Mouse (Mus musculus): ENCODE measurements around the gene Rab17. TPM values are rescaled to one million over a fixed set of nuclear protein-coding genes. Genes with fewer than 3 reads are reported as not detected.

Gene Rab17
- total RNA-seq, 2 experiments from 2014 or later = not detected

DNA sequence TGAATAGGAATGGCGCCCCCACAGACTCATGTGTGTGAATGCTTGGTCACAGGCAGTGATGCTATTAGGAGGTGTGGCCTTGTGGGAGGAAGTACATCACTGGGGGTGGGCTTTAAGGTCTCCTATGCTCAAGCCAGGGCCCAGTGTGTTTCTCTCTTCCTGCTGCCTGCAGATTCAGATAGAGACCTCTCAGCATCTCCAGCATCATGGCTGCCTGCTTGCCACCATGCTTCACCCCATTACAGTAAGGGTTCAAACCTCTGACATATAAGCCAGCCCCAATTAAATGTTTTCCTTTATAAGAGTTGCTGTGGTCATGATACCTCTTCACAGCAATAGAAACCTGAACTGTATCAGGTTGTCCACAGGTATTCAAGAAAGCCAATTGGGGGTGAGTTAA lies 26.5 kb upstream of the Rab17 start:
- no peak for DNase-seq

DNA sequence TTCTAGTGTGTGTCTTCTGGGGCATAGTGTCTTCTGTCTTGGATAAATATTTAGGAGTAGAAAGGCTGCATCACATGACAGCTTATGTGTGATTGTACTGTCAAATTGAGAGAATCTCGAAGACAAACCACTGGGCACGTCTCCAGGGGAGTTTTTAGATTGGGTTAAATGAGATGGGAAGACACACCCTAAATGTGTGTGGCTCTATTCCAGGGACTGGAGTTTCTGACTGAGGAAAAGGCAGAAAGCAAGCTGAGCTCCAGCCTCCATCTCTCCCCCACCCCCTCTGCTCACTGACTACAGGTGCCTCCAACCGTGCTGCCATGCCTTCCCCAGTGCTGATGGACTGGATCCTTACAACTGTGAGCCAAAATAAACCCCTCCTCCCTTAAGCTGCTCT lies 11.9 kb upstream of the Rab17 start:
- DNase-seq = peak; percentile 6

DNA sequence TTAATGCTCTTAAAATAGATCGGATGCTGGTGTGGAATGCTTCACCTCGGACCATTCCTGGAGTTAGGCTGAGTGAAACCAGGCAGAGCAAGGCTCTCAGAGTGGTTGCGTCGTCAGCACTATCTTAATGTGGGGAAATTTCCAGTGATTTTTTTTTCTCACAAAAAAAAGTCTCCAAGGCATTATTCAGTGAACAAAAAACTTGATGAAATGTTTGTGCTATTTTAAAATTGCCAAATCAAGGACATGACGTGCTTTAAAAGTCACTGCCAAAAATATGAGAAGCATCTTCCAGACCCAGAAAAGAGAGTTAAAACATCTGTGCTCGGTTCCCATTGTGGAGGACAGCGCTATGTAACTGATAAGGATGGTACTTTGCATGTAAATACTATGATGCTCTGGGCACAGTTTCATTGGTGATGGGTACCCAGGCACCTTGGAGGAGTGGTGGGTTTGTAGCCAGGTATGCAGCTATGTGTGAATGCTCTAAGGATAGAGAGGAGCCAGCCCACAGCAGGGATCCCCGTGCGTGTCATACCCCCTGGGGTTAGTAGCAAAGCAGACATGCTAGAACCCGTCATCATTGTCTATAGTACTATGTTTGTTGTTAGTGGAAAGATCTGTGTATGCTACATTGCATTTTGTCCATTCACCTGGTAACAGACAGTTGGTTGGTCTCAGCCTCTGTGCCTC lies 11.3 kb upstream of the Rab17 start:
- DNase-seq = peak; percentile 30

DNA sequence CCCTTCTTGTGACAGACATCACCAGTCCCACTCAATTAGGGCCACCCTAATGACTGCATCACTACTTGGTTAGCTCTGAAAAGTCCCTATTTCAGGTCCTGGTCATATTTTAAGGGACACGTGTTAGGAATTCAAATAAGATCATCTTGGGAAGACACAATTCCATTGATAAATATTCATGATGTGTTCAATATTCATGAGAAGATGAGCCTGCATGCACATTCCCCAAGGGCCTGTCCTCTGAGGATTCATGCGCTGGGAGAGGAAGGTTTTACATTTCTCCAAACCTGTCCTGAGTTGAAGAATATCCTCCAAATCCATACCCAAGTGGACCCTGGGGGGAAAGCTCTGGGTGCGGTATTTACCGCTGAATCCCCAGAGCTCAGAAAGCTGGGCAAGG lies 6.5 kb upstream of the Rab17 start:
- peak; percentile 1 for DNase-seq

DNA sequence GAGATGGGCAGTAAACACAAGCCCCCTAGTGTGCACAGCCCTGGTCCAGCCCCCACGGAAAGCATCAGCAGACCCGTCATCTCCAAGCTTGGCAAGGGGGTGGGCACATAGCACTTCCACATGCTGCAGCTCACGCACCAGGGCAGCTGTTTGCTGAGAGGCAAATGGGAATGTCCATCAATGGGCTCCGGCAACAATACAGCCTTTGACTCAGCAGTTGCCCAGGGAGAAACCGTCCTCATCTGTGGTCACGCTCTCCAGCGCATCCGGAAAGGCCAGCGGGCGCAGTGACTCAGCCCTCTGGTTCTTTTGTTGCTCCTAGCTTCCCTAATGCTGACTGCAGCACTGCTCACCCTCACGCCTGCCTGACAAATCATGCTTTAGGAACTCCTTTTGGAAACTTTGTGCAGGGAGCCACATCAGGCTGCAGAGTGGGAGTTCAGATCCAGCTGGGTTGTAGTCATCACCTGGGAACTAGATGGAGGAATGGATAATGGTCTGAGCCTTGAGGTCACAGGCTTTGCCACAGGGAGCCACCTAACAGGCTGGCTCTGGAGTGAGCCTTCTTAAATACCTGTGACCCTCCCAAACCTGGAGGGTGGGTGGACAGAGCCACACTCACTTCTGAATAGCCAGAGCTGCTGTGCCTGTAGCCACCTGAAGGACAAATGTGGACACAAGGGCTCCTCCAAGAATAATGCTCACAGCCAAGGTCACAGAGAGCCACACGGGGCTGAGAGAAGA lies 5.6 kb upstream of the Rab17 start:
- DNase-seq = peak; percentile 51

DNA sequence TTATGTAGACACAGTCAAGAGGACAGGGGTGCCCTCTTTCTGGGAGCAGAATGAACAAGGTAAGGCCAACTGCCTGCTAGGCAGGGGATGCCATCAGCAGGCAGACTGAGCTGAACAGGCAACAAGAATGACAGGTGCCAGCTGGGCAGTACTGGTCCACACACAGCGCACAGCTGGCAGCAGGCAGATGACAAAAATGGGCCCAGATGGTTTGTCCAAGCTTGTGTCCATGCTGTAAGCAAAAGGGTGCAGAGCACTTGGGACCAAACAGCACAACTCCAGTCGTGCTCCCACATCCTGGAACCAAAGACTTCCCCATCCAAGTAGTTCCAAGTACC lies 4.1 kb upstream of the Rab17 start:
- no peak for DNase-seq

DNA sequence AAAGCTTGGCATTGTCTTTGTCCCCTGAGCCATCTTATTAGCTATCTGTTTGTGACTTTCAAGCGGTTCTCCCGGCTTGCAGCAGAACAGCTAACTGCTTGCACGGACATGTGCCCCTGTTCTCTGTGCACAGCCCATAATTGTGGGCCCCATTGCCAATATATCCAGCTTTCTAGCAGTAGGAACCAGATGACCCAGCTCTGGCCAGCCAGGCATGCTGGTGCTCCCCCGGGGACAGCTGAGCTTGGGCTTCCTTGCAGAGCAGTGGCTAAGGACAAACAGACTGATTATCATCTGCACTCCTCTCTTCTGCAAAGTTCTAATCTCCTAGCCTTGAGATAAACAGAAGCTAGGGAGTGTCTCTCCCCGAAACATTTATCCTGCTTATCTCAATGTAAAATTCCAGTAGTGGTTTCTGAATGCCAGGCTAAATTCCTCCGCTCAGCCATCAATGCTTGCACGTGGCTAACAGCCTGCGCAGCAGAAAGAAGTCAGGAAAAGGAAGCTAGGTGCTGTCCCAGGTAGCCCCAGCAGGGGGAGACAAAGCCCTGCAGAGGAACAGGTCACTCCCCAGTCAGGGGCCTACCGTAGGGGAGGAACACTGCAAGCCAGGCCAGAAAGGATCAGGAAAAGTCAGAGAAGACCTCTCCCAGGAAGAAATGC lies 3.6 kb upstream of the Rab17 start:
- DNase-seq = peak; percentile 85

DNA sequence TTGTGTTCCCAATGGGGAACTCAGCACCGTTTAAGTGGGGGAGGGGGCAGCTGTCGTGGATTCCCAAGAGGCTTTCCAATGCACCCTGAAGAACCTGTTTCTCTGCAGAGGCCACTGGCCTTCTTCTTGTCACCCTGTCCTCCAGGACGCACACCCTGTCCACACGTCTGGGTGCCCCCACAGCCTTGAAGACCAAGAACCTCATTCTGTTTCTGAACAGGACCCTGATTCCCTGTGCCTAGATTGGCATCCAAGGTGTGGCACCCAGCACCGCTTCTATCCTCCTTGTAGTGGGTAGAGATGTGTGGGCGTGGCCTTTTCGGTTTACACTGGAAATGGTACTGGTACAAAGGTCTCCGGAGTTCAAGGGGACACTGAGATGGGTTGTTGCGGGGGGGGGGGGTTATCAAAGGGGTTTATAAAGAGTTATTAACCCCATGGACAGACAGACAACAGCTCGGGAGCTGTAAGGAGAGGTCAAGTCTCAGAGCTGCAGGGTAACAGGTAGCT lies 475 bp upstream of the Rab17 start:
- no peak for DNase-seq

DNA sequence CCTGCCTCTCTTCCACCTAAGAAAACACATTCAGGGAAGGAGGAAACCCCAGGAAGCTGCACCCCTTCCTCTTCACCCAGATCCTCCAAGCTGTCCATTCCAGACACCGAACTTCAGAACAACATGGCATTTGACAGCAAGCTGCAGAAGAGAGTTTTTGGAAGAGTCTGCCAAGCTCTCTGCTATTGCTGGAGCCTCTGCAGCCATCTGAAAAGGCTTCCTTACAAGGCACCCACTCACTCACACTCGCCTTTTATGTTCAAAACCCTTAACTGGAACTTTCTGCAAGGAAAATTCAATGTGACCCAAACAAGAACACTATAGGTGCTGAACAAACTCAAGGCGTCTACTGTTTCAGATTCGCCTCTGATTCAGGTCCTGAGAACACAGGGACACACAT lies 812 bp downstream of the Rab17 start:
- no peak for DNase-seq

DNA sequence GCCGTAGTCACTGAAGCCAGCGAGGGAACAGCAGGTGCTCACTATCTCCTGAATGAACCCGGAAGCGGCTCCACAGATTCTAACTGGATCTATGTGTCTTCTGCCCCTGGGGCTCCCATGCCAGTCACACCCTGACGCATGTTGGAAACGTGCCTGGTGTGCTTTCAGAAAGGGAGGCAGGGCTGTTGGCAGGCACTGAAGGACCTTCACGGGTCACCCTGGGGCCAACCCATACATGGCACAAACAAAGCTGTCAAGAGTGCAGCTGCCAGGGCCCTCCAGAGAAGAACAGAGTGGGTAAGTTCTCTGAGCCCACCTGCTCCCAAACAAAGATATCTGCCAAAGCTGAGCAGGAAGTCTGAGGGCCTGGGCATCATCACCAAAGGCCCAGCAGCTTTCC lies 1.9 kb downstream of the Rab17 start:
- DNase-seq = peak; percentile 34

DNA sequence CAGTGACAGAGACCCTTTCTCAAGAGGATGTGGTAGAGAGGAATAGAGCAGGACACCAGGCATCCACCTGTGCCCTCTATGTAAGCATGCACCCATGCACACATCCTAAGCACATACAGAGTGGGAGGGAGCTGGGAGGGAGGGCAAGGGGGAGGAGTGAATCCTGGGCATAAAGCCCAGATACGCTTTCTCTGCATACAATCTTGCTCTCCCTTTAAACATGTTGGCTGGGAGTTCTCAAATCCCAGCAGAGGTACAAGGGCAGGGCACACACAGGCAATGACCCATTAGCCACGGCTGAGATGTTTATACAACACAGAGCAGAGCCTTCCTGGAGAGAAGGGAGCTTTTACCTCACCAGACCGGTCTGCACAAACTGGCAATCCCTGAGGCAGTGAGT lies 6.5 kb downstream of the Rab17 start:
- no peak for DNase-seq

DNA sequence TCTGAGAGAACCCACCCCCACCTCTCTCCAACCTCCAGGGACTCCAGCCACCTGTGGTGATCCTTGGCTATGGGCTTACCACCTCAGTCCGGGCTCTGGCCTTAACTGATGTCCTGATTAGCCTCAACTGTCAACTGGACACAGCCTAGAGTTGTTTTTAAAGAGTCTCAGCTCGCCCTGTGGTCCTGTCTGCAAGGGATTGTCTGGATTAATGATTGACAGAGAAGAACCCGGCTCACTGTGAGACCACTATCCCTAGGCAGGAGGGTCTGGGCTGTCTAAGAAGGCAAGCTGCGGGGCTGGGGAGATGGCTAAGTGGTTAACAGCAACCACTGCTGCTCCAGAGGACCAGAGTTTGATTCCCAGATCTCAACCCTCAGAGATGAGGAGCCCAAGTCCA lies 6.9 kb downstream of the Rab17 start:
- no peak for DNase-seq

DNA sequence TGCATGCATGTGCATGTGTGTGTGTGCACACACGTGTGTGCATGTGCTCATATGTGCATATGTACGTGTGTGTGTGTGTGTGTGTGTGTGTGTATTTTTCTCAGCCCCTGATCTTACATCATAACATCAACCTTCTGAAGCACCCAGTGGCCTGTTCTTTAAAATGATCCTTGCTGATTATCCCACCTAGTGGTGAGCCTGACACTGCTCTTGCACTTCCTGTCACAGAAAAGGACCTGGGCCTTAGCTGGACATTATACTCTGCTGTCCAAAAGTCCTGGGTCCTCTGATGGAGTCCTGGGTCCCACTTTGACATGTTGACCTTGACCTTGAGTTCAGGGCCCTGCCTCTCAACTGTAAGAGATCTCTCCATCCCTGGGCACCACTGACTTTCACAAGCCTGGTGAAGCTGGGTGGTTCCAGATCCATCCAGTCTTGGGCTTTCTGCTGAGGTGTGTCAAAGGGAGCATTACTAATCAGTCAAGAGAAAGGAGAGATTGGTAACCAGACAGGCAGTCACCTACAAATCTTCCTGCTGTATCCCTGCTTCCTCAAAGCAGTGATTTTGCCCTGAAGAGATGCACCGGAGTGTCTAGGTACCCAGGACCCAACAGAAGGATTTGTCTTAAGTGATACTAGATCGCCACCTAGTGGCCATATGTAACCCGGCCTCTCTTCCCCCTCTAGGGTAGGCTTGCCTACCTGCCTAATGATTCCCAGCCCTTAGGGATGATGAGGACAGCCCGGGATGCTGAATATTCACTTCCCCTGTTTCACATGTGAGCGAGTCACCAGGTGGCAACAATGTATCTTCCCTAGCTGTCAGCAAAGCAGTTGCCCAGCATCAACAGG lies 13.0 kb downstream of the Rab17 start:
- no peak for DNase-seq

DNA sequence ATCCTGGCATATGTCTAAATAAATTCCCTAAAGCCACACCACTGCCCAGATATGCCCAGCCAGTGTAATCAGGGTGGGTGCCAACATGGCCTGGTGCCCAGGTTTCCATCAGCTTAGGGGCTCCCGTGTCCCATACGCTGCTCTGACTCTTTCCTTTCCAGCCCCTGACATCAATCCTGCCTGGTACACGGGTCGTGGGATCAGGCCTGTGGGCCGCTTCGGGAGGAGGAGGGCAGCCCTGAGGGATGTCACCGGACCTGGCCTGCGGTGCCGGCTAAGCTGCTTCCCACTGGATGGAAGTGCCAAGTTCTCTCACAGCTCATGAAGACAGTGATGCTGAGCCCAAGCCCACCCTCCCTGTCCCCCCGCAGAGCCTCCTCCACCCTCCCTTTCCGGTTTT lies 15.8 kb downstream of the Rab17 start:
- DNase-seq = no peak

DNA sequence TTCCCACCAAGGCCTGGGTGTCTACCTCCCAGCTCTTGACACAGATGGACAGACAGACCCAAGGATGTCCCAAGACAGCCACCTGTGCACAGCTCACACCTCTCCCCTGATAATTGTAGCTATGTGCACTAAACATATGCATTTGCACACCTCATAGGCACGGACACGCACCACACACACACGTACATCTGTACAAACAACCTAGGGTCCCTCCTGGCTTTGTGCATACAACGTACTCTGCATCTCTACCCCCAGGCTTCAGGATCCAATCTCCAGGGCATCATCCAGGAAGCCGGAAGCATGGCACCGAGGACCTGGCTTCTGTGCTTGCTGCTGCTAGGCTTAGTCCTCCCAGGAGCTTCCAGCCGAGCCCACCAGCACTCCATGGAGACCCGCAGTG lies 16.7 kb downstream of the Rab17 start, which contains the start of gene Prlh:
Gene Prlh, plus strand, starts transcription at position 301 of the 400 bp plus-strand sequence.
- no peak for DNase-seq

DNA sequence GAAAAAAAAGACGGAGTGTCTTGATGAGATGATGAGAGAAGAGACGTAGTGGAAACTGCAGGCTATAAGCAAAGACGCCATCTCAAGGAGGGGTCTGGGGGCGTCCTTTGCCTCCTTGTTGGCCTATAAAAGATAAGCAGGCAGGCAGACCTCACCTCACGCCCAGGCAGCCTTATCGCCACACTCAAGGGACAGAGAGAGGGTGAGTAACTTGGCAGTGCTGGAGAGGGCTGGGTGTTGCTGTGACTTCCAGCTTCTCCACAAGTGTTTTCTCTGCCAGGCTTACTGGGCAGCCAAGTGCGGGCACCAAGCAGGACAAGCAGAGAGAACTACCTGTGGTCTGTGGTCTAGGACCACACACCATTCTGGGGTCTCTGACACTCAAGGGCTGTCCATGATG lies 17.8 kb downstream of the Rab17 start:
- no peak for DNase-seq

DNA sequence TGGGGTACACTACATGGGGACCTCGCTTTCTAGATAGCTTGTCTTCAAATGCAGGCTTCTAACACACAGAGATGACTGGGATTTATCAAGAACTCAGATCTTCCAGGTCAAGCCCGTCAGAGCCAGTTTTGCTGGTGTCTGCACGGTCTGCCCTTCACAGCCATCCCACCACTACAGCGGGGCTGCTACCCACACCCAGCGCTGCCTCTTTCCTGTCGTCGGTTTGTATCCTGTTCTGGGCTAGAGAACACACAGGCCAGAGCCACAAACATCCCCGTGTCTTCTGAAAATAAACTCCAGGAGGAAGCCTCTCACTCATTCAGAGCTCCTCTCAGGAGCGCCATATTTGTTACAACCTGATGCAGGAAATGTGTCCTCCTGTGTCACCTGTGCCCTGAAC lies 20.2 kb downstream of the Rab17 start:
- DNase-seq = no peak

DNA sequence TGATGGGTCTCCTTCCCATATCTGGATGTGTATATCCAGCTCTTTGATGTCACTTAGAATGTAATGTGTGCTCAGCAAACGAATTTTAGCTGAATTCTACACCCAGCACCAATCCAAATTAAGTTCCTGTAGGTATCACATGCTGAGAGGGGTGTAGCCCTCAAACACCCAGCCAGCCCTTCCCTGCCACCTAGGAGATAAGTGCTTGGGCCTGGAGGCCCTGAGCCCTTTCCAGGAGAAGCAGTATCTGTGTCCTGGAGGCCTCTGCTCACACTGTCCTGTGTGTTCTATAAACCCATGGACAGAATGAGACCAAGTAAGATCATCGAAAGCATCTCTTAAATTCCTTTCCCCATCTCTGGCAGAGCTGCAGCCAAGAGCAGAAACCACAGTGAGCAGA lies 22.2 kb downstream of the Rab17 start:
- DNase-seq = no peak

DNA sequence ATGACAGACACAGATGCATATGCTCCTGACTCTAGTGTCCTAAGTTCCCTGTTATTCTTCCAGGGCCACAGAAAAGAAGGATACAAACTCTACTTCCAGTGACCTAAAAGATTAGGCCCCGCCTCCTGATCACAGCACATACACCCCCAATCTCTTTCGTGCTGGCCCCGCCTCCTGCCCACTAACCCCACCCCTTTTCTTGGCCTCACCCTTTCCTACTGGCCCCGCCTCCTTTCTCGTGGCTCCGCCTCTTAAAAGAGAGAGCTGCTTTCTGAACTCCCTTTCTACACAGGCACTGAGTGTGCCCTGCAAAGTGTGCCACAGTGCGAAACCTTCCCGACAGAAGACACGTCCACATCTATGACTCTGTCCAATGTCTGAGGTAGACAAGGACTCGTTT lies 24.3 kb downstream of the Rab17 start:
- DNase-seq = no peak

DNA sequence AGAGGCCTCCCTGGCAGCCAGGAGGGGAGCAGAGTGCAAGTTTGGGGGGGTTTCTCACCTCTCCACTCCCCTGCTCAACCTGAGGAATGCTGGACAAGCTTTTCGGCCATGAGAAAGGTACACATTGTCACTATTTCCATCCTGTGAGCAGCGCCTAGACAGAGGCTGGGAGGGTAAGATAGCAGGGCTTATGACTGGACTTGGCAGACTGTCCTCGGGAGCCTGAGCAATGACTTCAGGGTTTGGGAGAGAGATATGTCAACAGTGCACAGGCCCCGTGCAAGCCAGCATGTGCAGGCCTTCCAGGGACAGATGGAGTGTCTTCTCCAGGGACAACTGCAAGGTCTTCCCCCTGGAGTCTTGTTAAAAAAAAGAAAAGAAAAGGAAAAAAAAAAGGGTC lies 29.5 kb downstream of the Rab17 start:
- no peak for DNase-seq

DNA sequence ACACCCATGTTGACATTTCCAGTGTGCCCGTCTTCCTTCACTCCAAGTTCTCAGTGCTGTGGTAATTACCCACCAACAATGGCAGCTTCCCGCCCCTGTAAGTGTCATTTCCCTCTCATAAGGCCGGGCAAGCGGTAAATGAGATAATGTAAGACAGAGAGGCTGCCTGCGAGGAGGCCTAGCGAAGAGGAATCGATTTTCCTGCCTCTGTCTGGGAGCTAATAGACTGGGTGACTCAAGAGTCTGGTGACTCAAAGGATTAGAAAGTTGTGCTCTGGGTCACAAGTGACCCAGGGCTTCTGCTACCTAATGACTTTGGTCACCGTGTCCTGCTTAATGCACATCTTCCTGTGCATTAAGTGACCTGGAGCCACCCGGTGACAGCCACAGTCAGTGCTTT lies 32.5 kb downstream of the Rab17 start:
- DNase-seq = no peak

DNA sequence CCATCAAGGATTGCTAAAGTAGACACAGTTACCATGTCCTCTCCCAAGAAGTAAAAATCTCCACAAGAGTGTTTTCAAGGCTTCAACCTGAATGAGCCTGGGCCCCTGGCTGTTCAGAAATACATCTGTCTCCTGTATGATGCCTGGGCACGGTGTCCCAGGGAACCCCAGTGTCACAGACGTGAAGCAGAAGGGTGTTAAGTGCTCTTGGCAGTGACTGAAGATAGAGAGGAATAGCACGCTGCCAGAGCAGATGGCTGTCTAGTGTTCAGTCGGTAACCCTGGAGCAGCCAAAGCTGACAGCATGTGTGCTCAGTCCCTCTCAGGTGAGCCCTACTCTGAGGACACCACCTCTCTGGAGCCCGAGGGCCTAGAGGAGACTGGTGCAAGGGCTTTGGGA lies 36.5 kb downstream of the Rab17 start:
- no peak for DNase-seq

DNA sequence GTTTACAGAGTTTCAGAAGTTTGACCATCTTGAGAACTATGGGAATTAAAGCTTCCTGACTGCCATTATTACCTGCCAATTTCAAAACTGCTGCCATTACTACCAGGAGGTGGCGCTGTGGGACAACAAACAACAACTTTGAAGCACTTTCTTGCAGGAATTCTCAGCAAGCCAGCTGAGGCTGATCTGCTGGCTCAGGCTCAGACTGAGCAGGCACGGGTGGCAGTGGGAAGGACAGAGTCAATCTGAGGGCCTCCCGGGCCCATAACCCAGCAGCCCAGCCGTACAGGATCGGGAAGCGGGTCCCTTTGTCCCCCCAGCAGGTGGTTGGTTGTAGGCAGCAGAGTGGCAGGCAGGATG lies 40.9 kb downstream of the Rab17 start:
- DNase-seq = peak; percentile 68
